Mouse (Mus musculus) liver, embryonic 14.5 days (tissue): ENCODE measurements around the gene Fam228b. TPM values are rescaled to one million over a fixed set of nuclear protein-coding genes. Genes with fewer than 3 reads are reported as not detected.
A peak's percentile ranks its signal among the peaks of the same experiment; 100 is the strongest.

Experiments
- ATAC-seq: fragments of 200-750 bp; cut with Nextera tagmentation; 2 replicates; pipeline ENCODE4 v1.8.0; 2017; ENCODE audit warnings: moderate number of reproducible peaks, mild to moderate bottlenecking, moderate library complexity; ENCODE audit not compliant: insufficient read depth
- DNase-seq, 3 experiments: peaks; one replicate each; pipeline ENCODE4 v3.0.0-alpha.2; 2012 to 2013; ENCODE audit warnings: low read depth in 3 of 3, low spot score in 3 of 3
- H3K27ac ChIP-seq: fragments of 300-500 bp; sonication (generic); 2 replicates; pipeline ENCODE4 v1.5.1; 2014; ENCODE audit warnings: moderate library complexity, mild to moderate bottlenecking, control low read depth, inconsistent platforms
- H3K27me3 ChIP-seq: fragments of 300-500 bp; sonication (generic); 2 replicates; pipeline ENCODE4 v1.6.1; 2014; ENCODE audit warnings: mild to moderate bottlenecking, low read length, moderate library complexity; ENCODE audit not compliant: control insufficient read depth, insufficient read depth
- H3K36me3 ChIP-seq: fragments of 300-500 bp; sonication (generic); replicated peaks from 2 replicates; pipeline ENCODE4 v1.6.1; 2014; ENCODE audit warnings: low read depth; ENCODE audit not compliant: control insufficient read depth, insufficient read depth
- H3K4me1 ChIP-seq, 2 experiments: fragments of 200-500 bp in 1 of 2; fragments of 300-500 bp in 1 of 2; sonication (generic) in 1 of 2; replicated peaks; 2 replicates each; pipeline ENCODE4 v1.6.1; 2012 to 2014; ENCODE audit warnings: antibody characterized with exemption in 1 of 2, inconsistent platforms in 1 of 2, low read length in 1 of 2; ENCODE audit not compliant: control insufficient read depth in 2 of 2, insufficient read depth in 2 of 2
- H3K4me2 ChIP-seq: fragments of 300-500 bp; sonication (generic); 2 replicates; pipeline ENCODE4 v1.6.1; 2014; ENCODE audit warnings: low read depth, mild to moderate bottlenecking, control low read depth, moderate library complexity
- H3K4me3 ChIP-seq, 2 experiments: fragments of 200-500 bp in 1 of 2; fragments of 300-500 bp in 1 of 2; sonication (generic) in 1 of 2; 2 replicates each; pipeline ENCODE4 v1.5.1; 2012 to 2014; ENCODE audit warnings: low read depth in 2 of 2, low read length in 2 of 2, mild to moderate bottlenecking in 2 of 2, control low read depth in 1 of 2, inconsistent platforms in 1 of 2, moderate library complexity in 1 of 2; ENCODE audit not compliant: insufficient read depth in 1 of 2
- H3K9ac ChIP-seq: fragments of 300-500 bp; sonication (generic); replicated peaks from 2 replicates; pipeline ENCODE4 v1.6.1; 2014; ENCODE audit warnings: mild to moderate bottlenecking, control low read depth, moderate library complexity
- H3K9me3 ChIP-seq: fragments of 300-500 bp; sonication (generic); 2 replicates; pipeline ENCODE4 v1.6.1; 2016; ENCODE audit warnings: low read length, mixed read lengths; ENCODE audit not compliant: control insufficient read depth
- CTCF ChIP-seq: IDR thresholded peaks from 2 replicates; pipeline ENCODE4 v1.5.1; 2016; ENCODE audit warnings: antibody characterized with exemption, low read depth, control low read depth
- EP300 ChIP-seq: IDR thresholded peaks from 2 replicates; pipeline ENCODE4 v1.6.1; 2016; ENCODE audit warnings: antibody characterized with exemption, low read depth
- WGBS: fragments of 180-500 bp; shearing (Covaris S2); extraction: QIAGEN DNeasy Blood & Tissue Kit; methylation state at CpG from one replicate; pipeline ENCODE4 v1.1.7; 2014; ENCODE audit not compliant: insufficient replicate concordance; 5-methylcytosine and 5-hydroxymethylcytosine counted together
- polyA plus RNA-seq, 2 experiments: library from polyadenylated mRNA; depleted of rRNA in 1 of 2; stranded (reverse) in 1 of 2; unstranded in 1 of 2; fragments of >200 nt; fragmentation: Nextera tagmentation in 1 of 2; extraction: Ambion mirVana in 1 of 2; gene quantifications; 2 replicates each; pipeline versions ENCODE4 v1.2.1 to v1.2.3; 2012 to 2014

Gene Fam228b
- polyA plus RNA-seq, 2 experiments, result 0.73 to 1.0 TPM

DNA sequence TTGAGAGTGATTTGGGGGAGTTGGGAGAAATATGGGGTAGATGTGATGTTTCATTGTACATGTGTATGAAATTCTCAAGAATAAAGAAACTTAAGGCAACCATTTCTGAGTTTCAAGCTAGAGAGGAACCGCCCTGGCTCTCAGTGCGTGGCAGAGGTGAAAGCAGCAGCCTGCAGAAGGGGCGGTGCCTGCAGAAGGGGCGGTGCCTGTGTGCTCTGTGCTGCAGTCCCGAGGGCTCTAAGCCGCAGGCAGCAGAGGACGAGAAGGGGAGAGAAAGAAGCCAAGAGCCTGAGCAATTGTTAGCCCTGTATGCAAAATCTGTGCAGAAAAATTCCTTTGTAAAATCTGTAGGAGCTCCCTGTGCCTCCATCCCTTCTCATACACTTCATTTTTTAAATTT is 51.6 kb downstream of the Fam228b start:
- H3K4me2 ChIP-seq, result peak overlapping the region; percentile 41
- peaks cover 2% of the 10 kb centered on the region; the same call in 1 of the 2 replicates for H3K36me3 ChIP-seq
- 4% methylated on average over 7 of the region's 7 CpGs for WGBS
- H3K27ac ChIP-seq, result no peak overlapping the region
- ATAC-seq, result peak; percentile 84
- H3K27me3 ChIP-seq, result no peaks in the 10 kb centered on the region
- H3K4me1 ChIP-seq, result peaks cover 34 to 51% of the 10 kb centered on the region in 2 experiments
- no peak overlapping the region for H3K9ac ChIP-seq
- H3K4me3 ChIP-seq, result no peak overlapping the region
- peak; percentile 57 to 66 (median 64) for DNase-seq
- TF ChIP-seq CTCF, result no peak
- TF ChIP-seq EP300, result no peak
- H3K9me3 ChIP-seq, result no peaks in the 10 kb centered on the region

DNA sequence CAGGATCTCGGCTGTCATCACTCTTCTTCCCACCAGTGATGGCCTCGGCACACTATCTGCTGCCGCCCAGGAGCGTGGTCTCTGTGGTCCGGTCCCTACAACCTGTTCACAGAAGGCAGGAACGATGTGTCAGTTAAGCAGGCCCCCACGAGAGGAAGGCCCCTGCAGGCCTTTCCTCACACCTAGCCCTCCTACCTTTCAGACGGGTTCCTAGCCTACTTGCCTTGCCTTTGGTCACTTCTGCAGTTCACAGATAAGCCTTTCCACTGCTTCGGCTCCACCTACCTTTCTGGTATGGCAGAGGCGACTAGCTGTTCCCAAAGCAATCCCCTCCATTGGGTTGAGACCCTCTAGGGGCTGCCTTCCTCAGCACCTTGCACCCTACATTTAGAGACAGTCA is 53.5 kb downstream of the Fam228b start:
- H3K4me2 ChIP-seq, result peak overlapping the region; percentile 20
- peaks cover 34 to 51% of the 10 kb centered on the region in 2 experiments for H3K4me1 ChIP-seq
- peak; percentile 57 for ATAC-seq

DNA sequence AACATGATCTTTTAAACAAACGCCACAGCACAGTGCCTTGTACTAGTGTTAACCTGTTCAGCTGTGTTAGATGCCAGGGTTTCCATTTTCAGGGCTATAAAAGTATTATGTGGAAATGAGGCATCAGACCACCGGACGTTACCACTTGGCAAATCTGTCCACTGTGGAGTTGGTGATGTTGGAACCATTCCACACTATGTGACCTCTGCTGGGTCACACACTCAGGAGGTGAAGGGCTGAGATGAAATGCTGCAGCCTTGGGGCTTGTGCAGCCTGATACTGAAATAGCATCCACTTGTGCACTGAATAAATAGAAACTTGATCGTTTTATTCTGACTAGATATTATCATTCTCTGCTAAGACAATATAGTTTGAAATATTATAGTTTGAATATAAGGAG is 55.7 kb downstream of the Fam228b start:
- WGBS, result 76% methylated on average over 4 of the region's 4 CpGs
- H3K9ac ChIP-seq, result no peak overlapping the region
- no peaks in the 10 kb centered on the region for H3K27me3 ChIP-seq
- H3K27ac ChIP-seq, result no peak overlapping the region
- H3K4me3 ChIP-seq, result no peak overlapping the region
- peaks cover 25 to 34% of the 10 kb centered on the region in 2 experiments for H3K4me1 ChIP-seq
- H3K4me2 ChIP-seq, result no peak overlapping the region
- ATAC-seq (no peak), DNase-seq (no peak)
- TF ChIP-seq CTCF, result no peak
- no peak for TF ChIP-seq EP300
- H3K36me3 ChIP-seq, result peaks cover 3% of the 10 kb centered on the region
- no peaks in the 10 kb centered on the region for H3K9me3 ChIP-seq

More for the DNA sequence above, 53.5 kb downstream of the Fam228b start:
- Histone ChIP-seq H3K27me3 (no peaks in the 10 kb centered on the region), H3K36me3 (peaks cover 3% of the 10 kb centered on the region; the same call in 1 of the 2 replicates), H3K9ac (no peak overlapping the region; the same call in 1 of the 2 replicates), H3K4me3 (no peak overlapping the region), H3K9me3 (no peaks in the 10 kb centered on the region), H3K27ac (peak overlapping the region; percentile 56)
- TF ChIP-seq CTCF, result no peak
- TF ChIP-seq EP300, result peak; percentile 60; the same call in 1 of the 2 replicates
- WGBS, result 20% methylated on average over 10 of the region's 10 CpGs
- DNase-seq, result peak; percentile 46 to 48 (median 48)

DNA sequence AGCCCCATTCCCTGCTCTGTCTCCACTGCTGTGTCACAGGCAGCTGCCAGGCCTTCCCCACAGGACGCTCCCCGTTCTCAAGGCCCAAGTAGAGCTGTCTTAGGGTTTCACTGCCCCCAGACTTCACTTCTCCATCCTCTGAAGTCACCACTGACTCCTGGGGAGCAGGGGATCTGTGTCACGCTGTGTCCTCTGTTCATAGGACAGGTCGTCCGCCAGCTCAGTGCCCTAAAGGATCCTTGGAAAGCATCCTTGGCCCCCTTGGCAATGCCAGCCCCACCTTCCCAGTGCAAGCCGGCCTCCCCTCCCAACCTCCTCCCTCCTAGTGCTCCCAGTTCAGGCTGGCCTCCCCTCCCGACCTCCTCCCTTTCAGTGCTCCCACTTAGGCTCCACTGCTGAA is 59.1 kb downstream of the Fam228b start:
- TF ChIP-seq EP300, result no peak
- TF ChIP-seq CTCF, result no peak
- Histone ChIP-seq H3K9me3 (no peaks in the 10 kb centered on the region), H3K4me1 (peaks cover 2 to 5% of the 10 kb centered on the region in 2 experiments), H3K4me3 (no peak overlapping the region), H3K27ac (no peak overlapping the region), H3K27me3 (no peaks in the 10 kb centered on the region), H3K9ac (no peak overlapping the region), H3K4me2 (no peak overlapping the region), H3K36me3 (peaks cover 3% of the 10 kb centered on the region)
- DNase-seq, result no peak
- 76% methylated on average over 7 of the region's 7 CpGs for WGBS
- ATAC-seq, result no peak

DNA sequence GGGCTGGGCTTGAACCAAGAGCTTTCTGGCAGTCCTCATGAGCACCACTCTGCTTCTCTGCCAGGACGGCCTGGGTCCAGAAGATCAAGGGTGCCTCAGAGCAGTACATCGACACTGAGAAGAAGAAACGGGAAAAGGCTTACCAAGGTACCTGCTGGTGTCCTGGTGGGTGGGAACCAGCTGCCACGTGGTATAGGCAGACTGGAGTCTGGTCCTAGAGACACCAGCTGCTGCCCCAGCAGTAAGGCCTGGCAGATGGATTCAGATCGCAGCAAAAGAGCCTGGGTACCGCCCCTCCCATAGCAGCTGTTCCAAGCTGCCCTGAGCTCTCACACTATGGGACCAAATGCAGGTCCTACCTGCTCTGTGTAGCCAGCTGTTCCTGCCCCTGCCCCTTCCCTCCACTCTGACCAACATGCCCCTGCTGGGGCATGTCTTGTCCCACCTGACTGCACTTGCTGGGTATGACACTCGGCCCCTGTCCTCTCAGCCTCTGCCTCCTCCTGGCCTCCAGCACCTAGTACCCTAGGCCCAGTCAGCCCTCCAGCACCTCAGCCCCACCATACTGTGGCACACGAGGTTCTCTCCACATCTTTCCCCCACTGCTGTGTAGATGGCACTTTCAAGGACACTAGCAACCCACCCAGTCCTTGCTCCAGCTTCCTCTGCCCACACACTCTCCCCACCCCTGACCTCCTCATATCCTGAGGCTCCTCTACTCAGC is 60.0 kb downstream of the Fam228b start:
- H3K27me3 ChIP-seq, result no peaks in the 10 kb centered on the region
- DNase-seq (no peak), ATAC-seq (no peak)
- H3K9ac ChIP-seq, result no peak overlapping the region
- H3K36me3 ChIP-seq, result peaks cover 3% of the 10 kb centered on the region
- TF ChIP-seq EP300 (no peak), CTCF (no peak)
- no peaks in the 10 kb centered on the region; a peak in 1 of 4 replicates for H3K4me1 ChIP-seq
- H3K4me3 ChIP-seq, result no peak overlapping the region
- no peaks in the 10 kb centered on the region for H3K9me3 ChIP-seq
- H3K27ac ChIP-seq, result no peak overlapping the region
- no peak overlapping the region for H3K4me2 ChIP-seq
- 80% methylated on average over 8 of the region's 8 CpGs for WGBS
